Mouse (Mus musculus) embryonic fibroblast, embryonic 13.5 days (primary cell): Measurements from ENCODE around the gene Mbtps1. TPM values are rescaled to one million over a fixed set of nuclear protein-coding genes. Genes with fewer than 3 reads are reported as not detected.

Experiments
- H3K27ac ChIP-seq: 2 replicates; pipeline ENCODE4 v1.5.1; 2012; ENCODE audit warnings: low read length, control low read depth, inconsistent platforms; ENCODE audit not compliant: insufficient read depth
- H3K4me1 ChIP-seq: 2 replicates; pipeline ENCODE4 v1.6.1; 2011; ENCODE audit warnings: low read length; ENCODE audit not compliant: control insufficient read depth, insufficient read depth
- H3K4me3 ChIP-seq: 2 replicates; pipeline ENCODE4 v1.5.1; 2011; ENCODE audit warnings: mild to moderate bottlenecking, control low read depth, low read length; ENCODE audit not compliant: insufficient read depth
- CTCF ChIP-seq: IDR thresholded peaks from 2 replicates; pipeline ENCODE4 v1.5.1; 2011; ENCODE audit warnings: mild to moderate bottlenecking, control low read depth, low read length, moderate library complexity, borderline replicate concordance; ENCODE audit not compliant: insufficient read depth
- POLR2A ChIP-seq: IDR thresholded peaks from 2 replicates; pipeline ENCODE4 v1.6.1; 2011; ENCODE audit warnings: low read depth, mild to moderate bottlenecking, control low read depth, low read length, moderate library complexity
- polyA plus RNA-seq: library from polyadenylated mRNA; stranded (reverse); fragments of >200 nt; gene quantifications from 2 replicates; pipeline ENCODE4 v1.2.4, GENCODE M21; 2011; ENCODE audit warnings: low read depth; ENCODE audit not compliant: missing spikeins, insufficient read length

The Mbtps1 gene
- polyA plus RNA-seq, 1 experiment, result 114 TPM

DNA sequence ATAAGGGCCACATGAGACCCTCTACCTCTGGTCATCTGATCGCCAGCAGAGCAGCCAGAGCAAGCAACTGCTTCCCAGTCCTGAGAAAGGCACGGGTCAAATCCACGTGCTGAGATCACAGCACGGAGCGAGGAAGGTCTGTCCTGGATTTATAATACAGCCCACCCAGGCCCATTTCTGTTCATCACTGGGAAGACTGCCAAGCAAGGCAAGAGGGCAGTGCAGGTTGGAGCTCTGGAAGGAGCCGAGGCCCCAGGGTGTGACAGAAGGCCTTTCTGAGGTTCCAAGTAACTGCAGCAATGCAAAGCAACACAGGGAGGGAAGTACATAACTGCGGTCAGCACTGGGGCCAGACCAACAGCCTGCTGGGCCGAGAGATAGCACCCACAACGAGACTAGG, 48.1 kb downstream of the Mbtps1 start:
- H3K4me1 ChIP-seq, result no peaks in the 10 kb centered on the region
- no peak for TF ChIP-seq CTCF
- TF ChIP-seq POLR2A, result no peak
- H3K4me3 ChIP-seq, result no peak overlapping the region
- no peak overlapping the region for H3K27ac ChIP-seq

GRCm38 (mm10) chr8:119506106-119506505, 52.4 kb downstream of the Mbtps1 start:
- Histone ChIP-seq H3K4me3 (no peak overlapping the region), H3K4me1 (no peaks in the 10 kb centered on the region), H3K27ac (no peak overlapping the region)
- TF ChIP-seq POLR2A (no peak), CTCF (no peak)

GRCm38 (mm10) chr8:119505488-119505887, 53.0 kb downstream of the Mbtps1 start:
- no peak overlapping the region for H3K27ac ChIP-seq
- no peak overlapping the region for H3K4me3 ChIP-seq
- TF ChIP-seq CTCF (no peak), POLR2A (no peak)
- no peaks in the 10 kb centered on the region for H3K4me1 ChIP-seq

DNA sequence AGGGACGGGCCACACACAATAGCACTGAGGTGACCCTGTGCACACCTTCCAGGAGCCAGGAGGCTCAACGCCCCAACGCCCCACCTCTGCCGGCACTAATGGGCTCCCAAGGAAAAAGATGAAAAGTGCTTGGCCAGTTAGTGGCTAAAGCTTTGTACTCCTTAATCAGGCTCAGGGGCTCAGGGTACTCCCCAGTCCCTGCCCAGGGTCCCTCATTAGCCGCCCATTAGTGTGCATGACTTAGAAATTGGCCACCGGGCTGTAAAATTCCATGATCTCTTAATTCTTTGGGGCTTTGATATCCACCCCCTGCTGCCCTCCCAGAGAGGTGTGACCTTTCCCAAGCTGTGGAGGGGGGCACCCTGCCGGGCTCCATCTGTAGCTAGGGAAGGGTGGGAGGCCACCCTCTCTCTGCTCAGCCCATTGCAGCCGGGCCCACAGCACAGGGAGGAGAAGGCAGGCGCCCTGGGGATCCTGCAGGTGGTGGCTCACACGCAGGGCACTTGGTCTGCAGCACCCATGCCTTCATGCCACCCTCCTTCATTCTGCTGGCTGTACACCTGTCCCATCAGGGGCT, 55.3 kb downstream of the Mbtps1 start:
- Histone ChIP-seq H3K4me3 (no peak overlapping the region), H3K27ac (no peak overlapping the region), H3K4me1 (no peaks in the 10 kb centered on the region)
- no peak for TF ChIP-seq POLR2A
- TF ChIP-seq CTCF, result no peak

- H3K27ac ChIP-seq, result no peak overlapping the region
- TF ChIP-seq CTCF (no peak), POLR2A (no peak)
- H3K4me3 ChIP-seq, result no peak overlapping the region
- no peaks in the 10 kb centered on the region for H3K4me1 ChIP-seq
These were observed 56.4 kb downstream of the Mbtps1 start for GRCm38 (mm10) chr8:119502111-119502510.

DNA sequence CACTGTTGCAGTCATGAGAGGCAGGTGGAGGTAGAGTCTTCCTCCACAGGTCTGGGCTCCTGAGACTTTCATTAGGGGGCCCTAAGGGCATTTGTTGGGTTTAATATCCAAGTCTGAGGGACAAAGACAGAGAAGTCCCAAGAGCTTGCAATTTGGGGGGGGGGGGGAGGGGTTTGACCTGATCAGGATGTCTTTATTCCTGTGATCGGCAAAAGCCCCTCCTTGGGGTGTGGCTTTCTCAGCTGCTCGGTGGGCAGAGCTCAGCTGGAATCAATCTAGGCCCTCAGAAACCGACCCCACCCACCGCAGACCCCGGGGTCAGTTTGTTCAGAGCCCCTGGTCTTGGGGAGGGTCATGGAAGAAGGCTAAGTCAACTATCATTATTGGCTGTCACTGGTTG, 56.9 kb downstream of the Mbtps1 start, which contains the start of gene Slc38a8:
Gene Slc38a8 (minus strand): TSS at position 101 of the 400 bp plus-strand sequence.
- Histone ChIP-seq H3K4me1 (no peaks in the 10 kb centered on the region), H3K27ac (no peak within 1 kb of the TSS), H3K4me3 (no peak within 1 kb of the TSS)
- TF ChIP-seq CTCF, result no peak
- TF ChIP-seq POLR2A, result no peak

GRCm38 (mm10) chr8:119499836-119500235, 58.7 kb downstream of the Mbtps1 start:
- H3K4me3 ChIP-seq, result no peak overlapping the region
- no peaks in the 10 kb centered on the region for H3K4me1 ChIP-seq
- no peak overlapping the region for H3K27ac ChIP-seq
- TF ChIP-seq CTCF, result no peak
- no peak for TF ChIP-seq POLR2A

- peak; percentile 54; the same call in 1 of the 2 replicates for TF ChIP-seq CTCF
- no peak for TF ChIP-seq POLR2A
- Histone ChIP-seq H3K4me3 (no peak overlapping the region), H3K4me1 (no peaks in the 10 kb centered on the region)
These were observed 61.7 kb downstream of the Mbtps1 start for GRCm38 (mm10) chr8:119496848-119497247.

GRCm38 (mm10) chr8:119487093-119487492, 71.4 kb downstream of the Mbtps1 start:
- Histone ChIP-seq H3K27ac (no peak overlapping the region), H3K4me1 (no peaks in the 10 kb centered on the region), H3K4me3 (no peak overlapping the region)
- TF ChIP-seq CTCF (no peak), POLR2A (no peak)

More at GRCm38 (mm10) chr8:119496848-119497247, 61.7 kb downstream of the Mbtps1 start:
- no peak overlapping the region for H3K27ac ChIP-seq

DNA sequence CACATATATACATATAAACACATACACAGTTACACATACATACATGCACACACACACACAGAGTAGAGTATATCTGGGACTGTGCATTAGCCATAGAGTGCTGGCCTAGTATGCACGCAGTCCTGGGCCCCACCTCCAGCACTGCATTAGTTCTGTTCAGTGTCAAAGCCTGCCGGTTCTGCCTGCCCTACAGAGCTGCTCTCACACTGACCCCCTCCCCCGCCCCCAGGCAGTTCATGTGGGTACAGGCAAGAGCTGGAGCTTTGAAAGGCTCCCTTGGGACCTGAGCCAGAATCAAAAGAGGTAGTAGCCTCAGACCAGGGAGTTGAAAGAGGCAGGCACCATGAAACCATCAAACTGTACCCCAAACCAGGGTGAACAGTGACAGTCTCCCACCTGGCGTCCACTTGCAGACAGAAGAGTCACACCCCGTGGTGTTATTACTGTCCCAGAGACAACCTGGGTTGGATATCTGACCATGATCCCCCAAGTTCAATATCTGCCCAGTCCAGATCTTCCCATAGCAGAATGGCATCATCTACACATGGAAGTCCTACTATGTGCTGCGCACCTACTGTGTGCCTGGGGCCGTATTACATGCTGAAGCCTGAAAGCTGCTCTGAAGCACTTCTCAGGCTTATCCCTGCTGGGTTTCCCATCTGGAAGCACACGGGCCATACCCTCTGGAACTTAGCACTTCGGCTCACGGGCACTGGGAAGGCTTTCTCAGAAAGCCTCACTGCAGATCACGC, 74.2 kb downstream of the Mbtps1 start:
- H3K27ac ChIP-seq, result no peak overlapping the region
- H3K4me1 ChIP-seq, result no peaks in the 10 kb centered on the region
- TF ChIP-seq CTCF (no peak), POLR2A (no peak)

More for the DNA sequence above, 74.2 kb downstream of the Mbtps1 start:
- H3K4me3 ChIP-seq, result no peak overlapping the region
